8 mouse cellular contexts compared by ENCODE assay signal in genomic region chr11:69671726-69672124, GRCm38 (mm10). TPM values are rescaled to one million over a fixed set of nuclear protein-coding genes. Genes with fewer than 3 reads are reported as not detected.
A peak's percentile ranks its signal among the peaks of the same experiment; 100 is the strongest.
DNase-seq lines count a peak whose midpoint lies in the region; ATAC-seq and TF ChIP-seq lines count a peak whose summit lies in the region.

No protein-coding gene starts in this region.

- ATAC-seq in lung, embryonic 14.5 days (ENCODE audit: insufficient read depth) = peak; percentile 2; the same call in 1 of the 2 replicates
- ATAC-seq in limb, embryonic 15.5 days (ENCODE audit: insufficient number of reproducible peaks, low FRiP score, low TSS enrichment, low read depth) = no peak
- ATAC-seq in stomach, embryonic 14.5 days (ENCODE audit: insufficient number of reproducible peaks, insufficient read depth, low FRiP score, low read depth) = peak; percentile 4

- peak overlapping the region; percentile 99 for H3K27ac ChIP-seq in lung, embryonic 14.5 days (ENCODE audit: low read depth)
- H3K27ac ChIP-seq in limb, embryonic 15.5 days = peak overlapping the region; percentile 98
- peak overlapping the region; percentile 99 for H3K27ac ChIP-seq in stomach, embryonic 14.5 days (ENCODE audit: low read length)

- H3K4me1 ChIP-seq in lung, embryonic 14.5 days (ENCODE audit: insufficient read depth) = peaks cover 2% of the 10 kb centered on the region
- peaks cover 67% of the 10 kb centered on the region for H3K4me1 ChIP-seq in erythroblast, embryonic 14.5 days (ENCODE audit: control insufficient read depth)
- peaks cover 27% of the 10 kb centered on the region for H3K4me1 ChIP-seq in limb, embryonic 15.5 days
- peaks cover 14% of the 10 kb centered on the region; the same call in 1 of the 2 replicates for H3K4me1 ChIP-seq in stomach, embryonic 14.5 days (ENCODE audit: control insufficient read depth, insufficient read depth, low read length)

- H3K4me3 ChIP-seq in lung, embryonic 14.5 days (ENCODE audit: low read depth, low read length) = peak overlapping the region; percentile 99
- H3K4me3 ChIP-seq in erythroblast, embryonic 14.5 days (replicated peaks) = peak overlapping the region; percentile 74
- peak overlapping the region; percentile 96 for H3K4me3 ChIP-seq in limb, embryonic 15.5 days
- peak overlapping the region; percentile 100 for H3K4me3 ChIP-seq in stomach, embryonic 14.5 days (ENCODE audit: low read depth, low read length)

- peak overlapping the region; percentile 100 for H3K9ac ChIP-seq in lung, embryonic 14.5 days
- peak overlapping the region; percentile 95 for H3K9ac ChIP-seq in limb, embryonic 15.5 days
- H3K9ac ChIP-seq in stomach, embryonic 14.5 days (replicated peaks; ENCODE audit: low read depth, low read length) = peak overlapping the region; percentile 99

- H3K27me3 ChIP-seq in lung, embryonic 14.5 days (ENCODE audit: insufficient read depth, low read length) = no peaks in the 10 kb centered on the region
- H3K27me3 ChIP-seq in erythroblast, embryonic 14.5 days (ENCODE audit: control insufficient read depth) = no peaks in the 10 kb centered on the region
- H3K27me3 ChIP-seq in limb, embryonic 15.5 days = no peaks in the 10 kb centered on the region
- H3K27me3 ChIP-seq in stomach, embryonic 14.5 days (ENCODE audit: control insufficient read depth, insufficient read depth, low read length) = no peaks in the 10 kb centered on the region

- H3K4me2 ChIP-seq in lung, embryonic 14.5 days = peak overlapping the region; percentile 96
- H3K4me2 ChIP-seq in limb, embryonic 15.5 days = peak overlapping the region; percentile 82
- H3K4me2 ChIP-seq in stomach, embryonic 14.5 days (replicated peaks; ENCODE audit: low read depth, low read length) = peak overlapping the region; percentile 97; the same call in 1 of the 2 replicates

- WGBS in lung, embryonic 14.5 days = under 1% methylated on average over 43 of the region's 43 CpGs
- 0% methylated on average over 43 of the region's 43 CpGs for WGBS in limb, embryonic 15.5 days
- under 1% methylated on average over 43 of the region's 43 CpGs for WGBS in stomach, embryonic 14.5 days

- H3K36me3 ChIP-seq in lung, embryonic 14.5 days (ENCODE audit: insufficient read depth) = peaks cover 76% of the 10 kb centered on the region
- H3K36me3 ChIP-seq in erythroblast, embryonic 14.5 days (ENCODE audit: control insufficient read depth) = peaks cover 84% of the 10 kb centered on the region
- H3K36me3 ChIP-seq in limb, embryonic 15.5 days = peaks cover 73% of the 10 kb centered on the region
- H3K36me3 ChIP-seq in stomach, embryonic 14.5 days (ENCODE audit: control insufficient read depth, insufficient read depth, low read length) = peaks cover 68% of the 10 kb centered on the region

- no peak for TF ChIP-seq CTCF in lung, embryonic 14.5 days (IDR thresholded peaks at IDR 0.05; ENCODE audit: low read depth)

- no peak for DNase-seq in lung, embryonic 14.5 days
- DNase-seq in lung, postnatal 10 days = no peak
- DNase-seq in embryo, embryonic 11 days = no peak
- no peak for DNase-seq in thymus, postnatal 14 days
- no peak for DNase-seq in adrenal gland, postnatal 10 days

- H3K9me3 ChIP-seq in lung, embryonic 14.5 days (ENCODE audit: low read depth, low read length) = no peaks in the 10 kb centered on the region
- no peaks in the 10 kb centered on the region for H3K9me3 ChIP-seq in erythroblast, embryonic 14.5 days (ENCODE audit: control insufficient read depth, low read length)
- no peaks in the 10 kb centered on the region for H3K9me3 ChIP-seq in limb, embryonic 15.5 days
- H3K9me3 ChIP-seq in stomach, embryonic 14.5 days (ENCODE audit: control insufficient read depth, low read depth, low read length) = no peaks in the 10 kb centered on the region

RNA-seq across cellular contexts. Expression of gene Eif4a1, which starts 0.5 kb away (rescaled TPM):
- 695 and 712 TPM in 2 replicates for polyA plus RNA-seq in lung, embryonic 14.5 days (2014; fragmentation: Nextera tagmentation; extraction: Ambion mirVana)
- 27.9 and 30.9 TPM in 2 replicates for polyA plus RNA-seq in erythroblast, embryonic 14.5 days (2012)
- 443 and 469 TPM in 2 replicates for polyA plus RNA-seq in limb, embryonic 15.5 days (2015; fragmentation: Nextera tagmentation; extraction: Ambion mirVana)
- polyA plus RNA-seq in stomach, embryonic 14.5 days (2014; fragmentation: Nextera tagmentation; extraction: Ambion mirVana) = 654 and 666 TPM in 2 replicates
- total RNA-seq in adrenal gland, postnatal 10 days (2021) = 100 to 1,000 TPM; 598 to 631 TPM

RNA-seq across cellular contexts. Expression of gene Cd68, which starts 5.8 kb away (rescaled TPM):
- 12.1 and 13.5 TPM in 2 replicates for polyA plus RNA-seq in lung, embryonic 14.5 days (2014; fragmentation: Nextera tagmentation; extraction: Ambion mirVana)
- polyA plus RNA-seq in erythroblast, embryonic 14.5 days (2012) = 0.60 and 0.78 TPM in 2 replicates
- polyA plus RNA-seq in limb, embryonic 15.5 days (2015; fragmentation: Nextera tagmentation; extraction: Ambion mirVana) = 18.2 and 24.1 TPM in 2 replicates
- polyA plus RNA-seq in stomach, embryonic 14.5 days (2014; fragmentation: Nextera tagmentation; extraction: Ambion mirVana) = 12.5 and 16.4 TPM in 2 replicates
- total RNA-seq in adrenal gland, postnatal 10 days (2021) = 10 to 100 TPM in 1 of 2 experiments, 1 to 10 TPM in 1; 9.8 to 12.0 TPM

RNA-seq across cellular contexts. Expression of gene Mpdu1, which starts 9.3 kb away (rescaled TPM):
- polyA plus RNA-seq in lung, embryonic 14.5 days (2014; fragmentation: Nextera tagmentation; extraction: Ambion mirVana) = 29.4 and 32.2 TPM in 2 replicates
- 3.9 and 4.3 TPM in 2 replicates for polyA plus RNA-seq in erythroblast, embryonic 14.5 days (2012)
- 58.9 and 63.9 TPM in 2 replicates for polyA plus RNA-seq in limb, embryonic 15.5 days (2015; fragmentation: Nextera tagmentation; extraction: Ambion mirVana)
- 49.9 and 50.2 TPM in 2 replicates for polyA plus RNA-seq in stomach, embryonic 14.5 days (2014; fragmentation: Nextera tagmentation; extraction: Ambion mirVana)
- 100 to 1,000 TPM; 114 to 116 TPM for total RNA-seq in adrenal gland, postnatal 10 days (2021)

RNA-seq across cellular contexts. Expression of gene Senp3, which starts 10.2 kb away (rescaled TPM):
- polyA plus RNA-seq in lung, embryonic 14.5 days (2014; fragmentation: Nextera tagmentation; extraction: Ambion mirVana) = 78.7 and 95.0 TPM in 2 replicates
- 5.4 and 5.6 TPM in 2 replicates for polyA plus RNA-seq in erythroblast, embryonic 14.5 days (2012)
- 87.5 and 87.9 TPM in 2 replicates for polyA plus RNA-seq in limb, embryonic 15.5 days (2015; fragmentation: Nextera tagmentation; extraction: Ambion mirVana)
- 88.1 and 102 TPM in 2 replicates for polyA plus RNA-seq in stomach, embryonic 14.5 days (2014; fragmentation: Nextera tagmentation; extraction: Ambion mirVana)
- total RNA-seq in adrenal gland, postnatal 10 days (2021) = 10 to 100 TPM; 62.6 to 76.3 TPM

RNA-seq across cellular contexts. Expression of gene Tnfsf13, which starts 13.9 kb away (rescaled TPM):
- 0.64 and 0.93 TPM in 2 replicates for polyA plus RNA-seq in lung, embryonic 14.5 days (2014; fragmentation: Nextera tagmentation; extraction: Ambion mirVana)
- polyA plus RNA-seq in erythroblast, embryonic 14.5 days (2012) = not detected in 2 replicates
- polyA plus RNA-seq in limb, embryonic 15.5 days (2015; fragmentation: Nextera tagmentation; extraction: Ambion mirVana) = 0.73 and 0.87 TPM in 2 replicates
- polyA plus RNA-seq in stomach, embryonic 14.5 days (2014; fragmentation: Nextera tagmentation; extraction: Ambion mirVana) = 0.67 TPM in 1 of 2 replicates, not detected in the other
- 1 to 10 TPM; 2.0 to 5.0 TPM for total RNA-seq in adrenal gland, postnatal 10 days (2021)

Comparison
In these comparisons a context has a peak if more than half of its experiments do, and no peak if none do; other contexts are left out.
1. RNA of gene Eif4a1, which starts 0.5 kb away (polyA plus RNA-seq): 695 to 712 TPM in lung, embryonic 14.5 days, 654 to 666 TPM in stomach, embryonic 14.5 days and 443 to 469 TPM in limb, embryonic 15.5 days; 27.9 to 30.9 TPM in erythroblast, embryonic 14.5 days; every median in the first group is over 10 times any median in the second.
2. Peak in every context shown above with its lines, with median percentiles within 50 percentile points of each other: H3K27ac ChIP-seq, H3K4me2 ChIP-seq, H3K4me3 ChIP-seq and H3K9ac ChIP-seq.